Mouse (Mus musculus) cerebellum, adult 11-12 months (tissue): ENCODE measurements around the gene Hdac11.

Experiments
- DNase-seq: peaks from one replicate; pipeline ENCODE4 v3.0.0; 2022

Hdac11 gene

GRCm38 (mm10) chr6:91137343-91137956, 19.0 kb upstream of the Hdac11 start:
- no peak for DNase-seq

DNA sequence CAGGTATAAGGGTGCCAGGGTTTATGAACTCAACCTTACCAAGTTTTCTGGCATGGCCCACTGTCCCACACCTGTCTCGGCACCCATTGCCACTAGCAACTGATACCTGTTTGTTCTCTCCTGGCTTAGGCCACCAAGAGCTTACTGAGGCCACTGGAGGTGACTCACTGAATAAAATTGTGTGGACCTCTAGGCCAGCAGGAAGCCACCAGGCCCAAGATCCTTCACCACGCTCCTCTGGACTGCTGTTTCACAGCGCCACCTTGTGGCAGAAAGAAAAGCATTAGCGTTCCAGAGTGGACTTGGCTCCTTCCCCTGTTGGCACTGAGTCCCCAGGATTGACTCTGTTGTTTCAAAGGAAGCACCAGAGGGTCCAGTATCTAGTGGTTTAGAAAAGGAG, 16.6 kb upstream of the Hdac11 start:
- DNase-seq: peak; percentile 55

DNA sequence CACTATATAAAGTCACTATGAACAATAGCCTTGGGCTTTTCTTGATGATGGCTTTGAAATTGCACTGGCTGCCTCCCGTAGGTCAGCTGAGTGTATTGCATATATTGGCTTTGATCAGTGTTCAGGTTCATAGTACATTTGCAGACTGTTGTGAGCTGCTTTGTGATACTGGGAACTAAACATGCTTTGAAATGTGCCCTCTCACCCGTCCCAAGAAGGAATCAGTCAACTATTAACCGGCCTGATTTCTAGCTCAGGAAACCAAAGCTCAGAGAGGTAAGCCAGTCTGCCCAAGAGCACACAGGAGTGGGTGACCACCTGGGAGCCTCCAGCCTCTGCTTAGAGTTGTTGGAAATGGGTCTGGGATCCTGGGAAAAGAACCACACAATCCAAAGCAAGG, 11.4 kb upstream of the Hdac11 start:
- no peak for DNase-seq

- DNase-seq: no peak
These were observed 10.9 kb upstream of the Hdac11 start for GRCm38 (mm10) chr6:91145572-91145971.

DNA sequence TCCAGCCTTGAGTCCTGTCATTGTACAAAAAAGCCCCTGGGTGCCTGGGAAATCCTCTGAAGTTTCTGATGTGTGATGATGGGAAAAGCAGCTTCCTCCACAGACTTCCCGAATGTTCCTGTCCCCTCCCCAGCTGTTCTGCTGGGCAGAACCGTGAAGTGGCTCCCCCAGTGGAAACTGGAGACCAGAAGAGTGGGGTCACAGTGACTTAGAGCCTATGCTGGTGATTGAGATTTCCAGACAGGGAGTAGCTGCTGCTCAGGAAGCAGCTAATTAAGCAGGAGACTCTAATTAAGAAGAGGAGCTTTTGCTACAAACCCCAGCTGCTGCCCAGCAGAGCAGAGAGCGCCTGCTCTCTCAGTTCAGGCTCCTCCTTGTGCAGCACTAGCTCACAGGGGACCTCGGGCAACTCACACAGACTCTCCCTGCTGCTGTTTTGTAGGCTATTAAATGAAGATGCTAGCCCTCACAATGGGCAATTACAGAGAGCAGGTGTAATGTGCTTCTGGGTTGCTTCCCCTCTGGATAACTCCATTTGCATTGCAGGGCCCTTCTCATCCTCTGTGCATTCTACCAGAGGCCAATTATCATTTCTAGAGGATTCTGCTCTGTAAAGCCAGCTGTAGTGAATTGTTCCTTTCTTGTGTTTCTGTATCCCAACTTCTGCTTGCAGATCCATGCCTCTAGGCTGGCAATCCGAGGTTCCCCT, 9.9 kb upstream of the Hdac11 start:
- DNase-seq: peak; percentile 17

- peak; percentile 86 for DNase-seq
These were observed 9.2 kb upstream of the Hdac11 start for GRCm38 (mm10) chr6:91147152-91147770.

- peak; percentile 55 for DNase-seq
These were observed 3.4 kb upstream of the Hdac11 start for GRCm38 (mm10) chr6:91152892-91153548.

- DNase-seq: peak; percentile 69
These were observed 2.9 kb upstream of the Hdac11 start for GRCm38 (mm10) chr6:91153549-91154064.

DNA sequence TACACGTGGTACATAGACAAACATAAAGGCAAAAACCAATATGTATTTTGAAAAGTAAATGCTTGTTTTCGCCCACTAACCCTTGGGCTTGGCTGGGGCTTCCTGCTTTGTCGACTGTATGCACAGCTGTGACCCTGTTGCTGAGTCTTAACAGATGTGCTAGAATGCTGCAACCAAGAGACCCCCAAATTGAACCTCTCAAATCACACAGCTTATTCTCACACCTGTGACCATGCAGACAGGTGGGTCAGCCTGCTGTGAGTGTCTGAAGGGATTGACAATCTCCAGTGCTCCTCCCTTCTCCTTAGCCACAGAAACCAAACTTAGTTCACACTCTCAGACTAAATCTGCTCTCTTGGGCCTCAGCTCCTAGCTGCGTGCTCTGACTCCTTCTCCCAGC, 1.8 kb upstream of the Hdac11 start:
- peak; percentile 32 for DNase-seq

GRCm38 (mm10) chr6:91155286-91155685, 1.2 kb upstream of the Hdac11 start:
- peak; percentile 55 for DNase-seq

DNA sequence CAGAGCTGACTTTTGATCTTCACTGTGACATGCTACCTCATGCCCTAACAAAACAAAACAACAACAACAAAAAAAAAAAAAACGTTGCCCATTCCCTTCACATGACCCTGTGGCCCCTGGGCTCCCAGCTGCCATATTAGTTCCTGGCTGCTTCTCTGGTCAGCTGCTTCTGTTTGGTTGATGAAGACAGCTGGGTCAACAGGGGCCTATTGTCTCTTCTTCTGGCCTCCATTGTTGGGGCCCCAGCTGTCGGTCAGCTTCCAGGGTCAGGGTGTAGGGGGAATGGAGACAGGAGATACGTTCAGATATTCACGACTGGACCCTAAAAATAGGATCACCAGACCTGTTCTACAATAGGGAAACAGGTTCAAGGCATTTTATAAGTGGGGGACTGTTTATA, 403 bp upstream of the Hdac11 start:
- peak; percentile 63 for DNase-seq

DNA sequence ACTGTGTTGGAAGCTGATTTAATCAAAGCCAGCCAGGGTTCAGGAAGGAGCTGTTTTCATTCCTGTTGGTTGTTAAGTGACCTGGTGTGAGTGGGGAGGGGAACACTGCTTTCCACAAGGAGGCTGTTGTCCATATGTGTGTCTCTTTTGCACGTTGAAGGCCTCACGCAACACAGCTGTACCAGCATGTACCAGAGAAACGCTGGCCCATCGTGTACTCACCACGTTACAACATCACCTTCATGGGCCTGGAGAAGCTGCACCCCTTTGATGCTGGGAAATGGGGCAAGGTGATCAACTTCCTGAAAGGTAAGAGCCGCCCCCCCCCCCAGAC, 739 bp downstream of the Hdac11 start:
- no peak for DNase-seq

- DNase-seq: peak; percentile 48
These were observed 2.6 kb downstream of the Hdac11 start for GRCm38 (mm10) chr6:91159047-91159446.

GRCm38 (mm10) chr6:91160399-91160798, 3.9 kb downstream of the Hdac11 start:
- DNase-seq: peak; percentile 97

- peak; percentile 71 for DNase-seq
These were observed 4.5 kb downstream of the Hdac11 start for GRCm38 (mm10) chr6:91160976-91161375.

DNA sequence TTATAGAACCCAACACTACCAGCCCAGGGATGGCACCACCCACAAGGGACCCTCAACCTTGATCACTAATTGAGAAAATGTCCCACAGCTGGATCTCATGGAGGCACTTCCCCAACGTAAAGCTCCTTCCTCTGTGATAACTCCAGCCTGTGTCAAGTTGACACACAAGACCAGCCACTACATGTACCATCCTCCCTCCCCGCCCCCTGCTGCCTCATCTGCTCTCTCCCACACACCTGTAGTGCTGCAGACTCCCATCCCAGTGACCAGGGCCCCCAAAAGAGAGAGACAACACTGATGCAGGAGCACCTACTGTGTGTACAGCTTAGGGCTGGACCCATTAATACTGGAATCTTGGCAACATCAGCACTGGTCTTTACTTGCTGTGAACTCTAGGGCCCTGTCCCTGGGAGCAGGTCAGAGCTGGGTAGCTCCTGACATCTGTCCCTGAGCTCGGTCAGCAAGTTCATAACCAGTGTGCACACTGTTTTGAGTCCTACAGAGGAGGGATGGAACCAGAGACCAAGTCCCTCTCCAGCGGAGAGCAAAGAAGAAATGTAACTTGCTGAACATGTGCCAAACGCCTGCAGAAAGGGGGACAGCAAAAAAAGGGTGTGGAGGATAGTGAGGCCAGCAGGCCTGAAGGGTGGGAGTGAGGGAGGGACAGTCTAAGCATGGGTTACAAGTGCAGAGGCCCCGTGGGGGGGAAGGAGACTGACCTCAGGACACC, 5.2 kb downstream of the Hdac11 start:
- peak; percentile 65 for DNase-seq

GRCm38 (mm10) chr6:91162314-91162713, 5.8 kb downstream of the Hdac11 start:
- DNase-seq: peak; percentile 29

DNA sequence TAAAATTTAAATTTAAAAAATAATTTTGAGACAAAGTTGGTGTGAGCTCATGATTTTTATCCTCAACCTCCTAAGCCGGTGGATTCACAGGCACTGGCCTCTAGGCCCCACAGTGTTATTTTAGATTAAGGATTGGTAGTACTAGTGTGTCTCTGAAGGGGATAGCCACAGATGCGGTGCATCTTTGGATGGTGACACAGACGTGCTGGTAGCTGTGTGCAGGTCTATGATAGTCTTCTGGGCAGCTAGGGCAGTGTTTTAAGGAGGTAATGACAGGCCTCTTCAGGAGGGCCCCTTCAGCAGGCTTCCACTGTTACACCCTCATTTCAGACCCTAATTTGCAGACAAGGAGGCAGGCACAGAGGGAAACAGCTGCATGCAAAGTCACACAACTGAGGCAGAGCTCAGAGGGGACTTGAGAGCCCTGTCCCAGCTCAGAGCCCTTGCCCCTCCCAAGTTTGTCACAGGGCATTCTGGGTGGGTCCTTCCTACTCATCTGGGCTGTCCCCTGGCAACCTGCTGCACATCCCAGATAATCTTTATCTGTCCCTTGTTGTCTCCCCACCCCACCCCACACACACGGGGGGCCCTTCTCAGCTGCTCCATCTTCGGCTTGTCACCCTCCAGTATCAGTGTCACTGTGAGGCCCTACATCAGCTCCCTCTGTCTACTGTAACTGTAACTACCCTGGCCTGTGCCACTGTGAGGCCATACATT, 6.9 kb downstream of the Hdac11 start:
- peak; percentile 25 for DNase-seq

DNA sequence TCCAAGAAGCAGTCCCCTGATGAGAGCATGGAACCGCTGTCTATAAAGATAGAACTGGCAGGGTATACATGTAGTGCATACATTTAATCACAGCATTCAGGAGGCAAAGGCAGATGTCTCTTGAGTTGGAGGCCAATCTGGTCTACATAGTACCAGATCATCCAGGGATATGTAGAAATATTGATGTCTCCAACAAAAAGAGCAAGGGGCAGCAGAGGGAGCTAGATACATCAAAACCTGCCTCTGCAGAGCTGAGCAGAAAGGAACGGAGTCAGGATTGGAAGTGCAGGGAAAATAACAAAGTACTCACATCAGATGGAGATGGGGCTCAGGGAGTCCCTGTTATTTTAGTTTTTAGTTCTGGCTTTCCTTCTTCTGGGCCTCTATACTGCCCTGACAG, 8.1 kb downstream of the Hdac11 start:
- DNase-seq: no peak

DNA sequence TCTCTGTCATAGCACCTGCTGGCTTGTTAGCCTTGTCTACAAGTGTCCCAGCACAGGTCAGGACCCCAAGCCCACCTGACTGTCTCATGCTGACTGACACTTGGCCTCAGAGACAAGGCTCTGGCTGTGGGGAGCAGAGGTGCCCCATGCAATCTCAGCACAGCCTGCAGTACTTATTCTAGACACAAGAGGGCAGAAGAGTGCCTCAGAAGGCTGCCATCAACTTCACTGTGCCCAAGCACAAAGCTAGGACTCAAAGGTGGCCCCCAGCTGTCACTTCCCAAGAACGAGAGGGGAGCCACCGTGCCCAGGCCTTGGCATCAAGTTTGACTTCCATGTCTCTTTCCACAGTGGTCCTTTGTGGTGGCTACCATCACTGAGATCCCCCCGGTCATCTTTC, 8.7 kb downstream of the Hdac11 start:
- peak; percentile 75 for DNase-seq

GRCm38 (mm10) chr6:91167828-91168227, 11.4 kb downstream of the Hdac11 start:
- no peak for DNase-seq

GRCm38 (mm10) chr6:91169129-91169528, 12.7 kb downstream of the Hdac11 start:
- no peak for DNase-seq
